Mouse (Mus musculus) midbrain, embryonic 14.5 days (tissue): Measurements from ENCODE around the gene Srd5a3. TPM values are rescaled to one million over a fixed set of nuclear protein-coding genes. Genes with fewer than 3 reads are reported as not detected.

ENCODE experiments used
- ATAC-seq: fragments of 200-750 bp; cut with Nextera tagmentation; 2 replicates; pipeline ENCODE4 v1.8.0; 2017; ENCODE audit warnings: moderate number of reproducible peaks, moderate library complexity; ENCODE audit not compliant: low FRiP score, low TSS enrichment
- DNase-seq: peaks from one replicate; pipeline ENCODE4 v3.0.0-alpha.2; 2015
- H3K27ac ChIP-seq: fragments of 300-500 bp; sonication (generic); replicated peaks from 2 replicates; pipeline ENCODE4 v1.5.1; 2014; ENCODE audit warnings: mild to moderate bottlenecking, low read depth, low read length, moderate library complexity
- H3K27me3 ChIP-seq: fragments of 300-500 bp; sonication (generic); 2 replicates; pipeline ENCODE4 v1.6.1; 2014; ENCODE audit warnings: low read length, control low read depth, mixed read lengths; ENCODE audit not compliant: control insufficient read depth, insufficient read depth
- H3K36me3 ChIP-seq: fragments of 300-500 bp; sonication (generic); 2 replicates; pipeline ENCODE4 v1.6.1; 2014; ENCODE audit warnings: low read length, control low read depth; ENCODE audit not compliant: control insufficient read depth, insufficient read depth
- H3K4me1 ChIP-seq: fragments of 300-500 bp; sonication (generic); 2 replicates; pipeline ENCODE4 v1.6.1; 2014; ENCODE audit warnings: mild to moderate bottlenecking, antibody characterized with exemption, low read length, control low read depth; ENCODE audit not compliant: control insufficient read depth, insufficient read depth
- H3K4me2 ChIP-seq: fragments of 300-500 bp; sonication (generic); 2 replicates; pipeline ENCODE4 v1.6.1; 2014; ENCODE audit warnings: mild to moderate bottlenecking, low read length, moderate library complexity
- H3K4me3 ChIP-seq: fragments of 300-500 bp; sonication (generic); replicated peaks from 2 replicates; pipeline ENCODE4 v1.5.1; 2014; ENCODE audit warnings: low read depth, low read length
- H3K9ac ChIP-seq: fragments of 300-500 bp; sonication (generic); replicated peaks from 2 replicates; pipeline ENCODE4 v1.6.1; 2014; ENCODE audit warnings: mild to moderate bottlenecking, low read length, moderate library complexity
- H3K9me3 ChIP-seq: fragments of 300-500 bp; sonication (generic); 2 replicates; pipeline ENCODE4 v1.6.1; 2016; ENCODE audit warnings: low read length, control low read depth, mixed read lengths; ENCODE audit not compliant: control insufficient read depth
- WGBS: fragments of 180-500 bp; shearing (Covaris S2); extraction: QIAGEN DNeasy Blood & Tissue Kit; methylation state at CpG from one replicate; pipeline ENCODE4 v1.1.7; 2014; 5-methylcytosine and 5-hydroxymethylcytosine counted together
- polyA plus RNA-seq: library from polyadenylated mRNA; unstranded; fragments of >200 nt; fragmentation: Nextera tagmentation; extraction: Ambion mirVana; gene quantifications from 2 replicates; pipeline ENCODE4 v1.2.1, GENCODE M21; 2014

Gene Srd5a3
- polyA plus RNA-seq, 1 experiment from 2014 or later = 14.6 TPM

DNA sequence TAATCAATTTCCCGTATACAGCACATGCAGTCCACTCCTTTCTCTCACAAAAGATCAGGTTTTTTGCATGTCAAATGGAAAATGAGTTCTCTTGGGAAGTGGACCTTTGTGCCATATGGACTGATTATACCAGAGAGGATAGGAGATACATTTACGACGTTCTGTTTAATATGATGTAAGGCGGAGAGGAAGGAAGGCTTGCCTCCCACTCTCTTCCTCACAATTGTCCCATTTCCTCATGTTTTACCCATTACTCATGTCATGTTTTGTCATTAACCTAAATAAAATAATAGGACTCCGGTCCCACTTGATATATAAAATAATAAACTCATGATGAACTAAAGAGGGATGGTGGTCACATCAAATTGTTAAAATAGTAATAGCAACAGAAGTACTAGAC is 19.4 kb upstream of the Srd5a3 start:
- Histone ChIP-seq H3K4me1 (no peaks in the 10 kb centered on the region), H3K4me3 (no peak overlapping the region), H3K27me3 (no peaks in the 10 kb centered on the region), H3K9ac (no peak overlapping the region), H3K36me3 (no peaks in the 10 kb centered on the region), H3K4me2 (no peak overlapping the region), H3K27ac (no peak overlapping the region), H3K9me3 (peaks cover 15% of the 10 kb centered on the region)
- ATAC-seq (no peak), DNase-seq (no peak)
- 82% methylated on average over 5 of the region's 5 CpGs for WGBS

- H3K27me3 ChIP-seq = no peaks in the 10 kb centered on the region
- no peak overlapping the region for H3K4me2 ChIP-seq
- DNase-seq (no peak), ATAC-seq (no peak)
- H3K27ac ChIP-seq = no peak overlapping the region
- 91% methylated on average over 5 of the region's 5 CpGs for WGBS
- H3K4me3 ChIP-seq = no peak overlapping the region
- H3K4me1 ChIP-seq = no peaks in the 10 kb centered on the region
- H3K36me3 ChIP-seq = no peaks in the 10 kb centered on the region
- H3K9me3 ChIP-seq = peaks cover 12% of the 10 kb centered on the region
- no peak overlapping the region for H3K9ac ChIP-seq
These were observed 12.3 kb upstream of the Srd5a3 start for GRCm38 (mm10) chr5:76127584-76128316.

GRCm38 (mm10) chr5:76130292-76130691 is 9.8 kb upstream of the Srd5a3 start:
- no peaks in the 10 kb centered on the region for H3K36me3 ChIP-seq
- DNase-seq = peak; percentile 24
- H3K9ac ChIP-seq = no peak overlapping the region
- no peaks in the 10 kb centered on the region for H3K4me1 ChIP-seq
- H3K9me3 ChIP-seq = no peaks in the 10 kb centered on the region
- ATAC-seq = no peak
- no peak overlapping the region for H3K4me3 ChIP-seq
- no peaks in the 10 kb centered on the region for H3K27me3 ChIP-seq
- 54% methylated on average over 2 of the region's 2 CpGs for WGBS
- no peak overlapping the region for H3K4me2 ChIP-seq
- no peak overlapping the region for H3K27ac ChIP-seq

DNA sequence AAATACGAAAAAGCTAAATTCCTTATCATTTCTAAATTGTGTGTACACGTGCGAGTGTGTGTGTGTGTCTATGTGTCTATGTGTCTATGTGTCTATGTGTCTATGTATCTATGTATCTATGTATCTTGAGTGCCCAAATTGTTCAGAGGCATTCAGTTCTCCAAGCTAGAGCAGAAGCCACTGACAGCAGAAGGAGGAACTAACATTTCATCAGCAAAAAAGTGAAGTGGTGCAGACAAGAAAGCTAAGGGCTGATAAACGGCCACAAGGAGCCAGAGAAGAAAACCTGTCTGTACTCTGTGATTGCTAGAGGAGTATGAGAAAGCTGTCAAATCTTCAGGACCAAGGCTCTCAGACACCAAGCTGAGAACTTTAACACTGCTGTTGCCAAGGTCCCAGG is 8.1 kb upstream of the Srd5a3 start:
- H3K9ac ChIP-seq = no peak overlapping the region
- H3K36me3 ChIP-seq = no peaks in the 10 kb centered on the region
- H3K4me2 ChIP-seq = no peak overlapping the region
- H3K9me3 ChIP-seq = no peaks in the 10 kb centered on the region
- H3K27ac ChIP-seq = no peak overlapping the region
- ATAC-seq = no peak
- DNase-seq = no peak
- no peak overlapping the region for H3K4me3 ChIP-seq
- H3K4me1 ChIP-seq = no peaks in the 10 kb centered on the region
- no peaks in the 10 kb centered on the region for H3K27me3 ChIP-seq
- 89% methylated on average over 4 of the region's 4 CpGs for WGBS

GRCm38 (mm10) chr5:76135644-76136043 is 4.4 kb upstream of the Srd5a3 start:
- Histone ChIP-seq H3K9me3 (no peaks in the 10 kb centered on the region), H3K9ac (no peak overlapping the region), H3K4me2 (no peak overlapping the region), H3K27me3 (no peaks in the 10 kb centered on the region), H3K36me3 (no peaks in the 10 kb centered on the region), H3K4me1 (0 out of 2 replicates have a peak, but pooled peaks cover 2% of the 10 kb centered on the region), H3K4me3 (no peak overlapping the region), H3K27ac (no peak overlapping the region)
- 60% methylated on average over 1 of the region's 1 CpGs for WGBS
- DNase-seq = no peak
- no peak for ATAC-seq

DNA sequence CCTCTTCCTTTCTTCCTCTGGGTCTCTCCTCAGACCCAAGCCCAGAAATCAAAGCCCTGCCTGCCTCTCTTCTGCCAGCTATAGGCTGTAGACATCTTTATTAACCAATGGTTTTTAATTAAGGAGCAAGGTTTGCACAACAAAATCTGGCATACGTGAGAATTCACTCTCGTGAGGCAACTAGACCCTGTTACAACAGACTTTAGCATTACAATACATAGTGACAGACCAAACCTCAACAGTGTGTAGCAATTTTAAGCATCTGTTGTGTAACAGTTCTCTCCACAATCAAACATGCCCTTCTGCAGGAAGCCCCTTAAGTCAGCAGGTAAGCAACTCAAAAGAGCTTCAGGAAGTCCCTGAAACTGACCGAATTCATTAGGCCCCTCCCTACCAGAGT is 3.8 kb upstream of the Srd5a3 start:
- Histone ChIP-seq H3K27ac (no peak overlapping the region), H3K36me3 (no peaks in the 10 kb centered on the region), H3K9ac (no peak overlapping the region), H3K4me3 (no peak overlapping the region), H3K4me1 (0 out of 2 replicates have a peak, but pooled peaks cover 2% of the 10 kb centered on the region), H3K27me3 (no peaks in the 10 kb centered on the region), H3K9me3 (no peaks in the 10 kb centered on the region), H3K4me2 (no peak overlapping the region)
- no peak for DNase-seq
- WGBS = 86% methylated on average over 3 of the region's 3 CpGs
- no peak for ATAC-seq

GRCm38 (mm10) chr5:76137586-76137985 is 2.5 kb upstream of the Srd5a3 start:
- Histone ChIP-seq H3K27ac (no peak overlapping the region), H3K4me1 (0 out of 2 replicates have a peak, but pooled peaks cover 2% of the 10 kb centered on the region), H3K4me3 (no peak overlapping the region), H3K27me3 (no peaks in the 10 kb centered on the region), H3K4me2 (no peak overlapping the region), H3K9me3 (no peaks in the 10 kb centered on the region), H3K36me3 (no peaks in the 10 kb centered on the region), H3K9ac (no peak overlapping the region)
- WGBS = 93% methylated on average over 1 of the region's 1 CpGs
- DNase-seq (no peak), ATAC-seq (no peak)

DNA sequence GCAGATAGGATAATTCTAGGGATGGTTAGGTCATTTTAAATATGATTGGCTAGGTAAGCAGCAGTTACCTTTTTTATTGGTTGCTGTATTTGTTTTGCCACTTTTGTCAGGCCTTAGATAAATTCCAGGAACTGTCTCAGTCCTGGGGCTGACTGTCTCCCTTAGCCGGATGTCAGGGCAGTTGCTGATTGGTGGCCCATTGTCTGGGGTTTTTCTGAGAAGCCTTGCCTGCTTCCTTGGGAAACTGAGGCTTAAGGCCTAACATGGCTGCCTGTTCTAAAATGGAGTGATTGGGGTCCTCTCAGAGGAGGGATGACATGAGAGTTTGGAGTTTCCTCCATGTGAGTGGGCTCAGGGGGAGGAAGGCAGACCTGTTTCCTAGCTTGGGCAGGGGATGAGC is 2.0 kb upstream of the Srd5a3 start:
- 49% methylated on average over 1 of the region's 1 CpGs for WGBS
- H3K9ac ChIP-seq = no peak overlapping the region
- 0 out of 2 replicates have a peak, but pooled peaks cover 2% of the 10 kb centered on the region for H3K4me1 ChIP-seq
- no peak overlapping the region for H3K27ac ChIP-seq
- H3K36me3 ChIP-seq = no peaks in the 10 kb centered on the region
- ATAC-seq = no peak
- DNase-seq = no peak
- no peak overlapping the region for H3K4me3 ChIP-seq
- H3K9me3 ChIP-seq = no peaks in the 10 kb centered on the region
- no peaks in the 10 kb centered on the region for H3K27me3 ChIP-seq
- no peak overlapping the region for H3K4me2 ChIP-seq

DNA sequence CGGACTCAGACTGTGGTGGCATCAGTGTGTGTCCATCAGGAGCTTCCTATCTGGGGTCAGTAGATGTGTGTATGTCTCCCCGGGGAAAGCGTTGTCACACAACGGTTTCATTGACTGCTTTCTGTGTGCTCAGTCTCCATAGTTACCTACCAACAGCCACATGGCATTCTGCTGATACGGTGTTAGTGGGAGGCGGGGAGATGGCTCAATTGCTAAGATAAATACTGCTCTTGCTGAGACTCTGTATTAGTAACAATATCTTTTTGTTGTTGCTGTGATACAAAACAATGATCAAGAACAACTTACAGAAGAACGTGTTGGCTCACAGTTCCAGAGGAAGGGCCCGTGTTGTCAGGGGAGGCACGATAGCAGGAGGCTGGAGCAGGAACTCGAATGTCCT is 1.6 kb upstream of the Srd5a3 start:
- 13% methylated on average over 10 of the region's 10 CpGs for WGBS

More for the DNA sequence above, 1.6 kb upstream of the Srd5a3 start:
- H3K9ac ChIP-seq = no peak overlapping the region
- H3K4me3 ChIP-seq = no peak overlapping the region
- H3K36me3 ChIP-seq = no peaks in the 10 kb centered on the region
- DNase-seq (peak; percentile 33), ATAC-seq (no peak)
- H3K9me3 ChIP-seq = no peaks in the 10 kb centered on the region
- 0 out of 2 replicates have a peak, but pooled peaks cover 2% of the 10 kb centered on the region for H3K4me1 ChIP-seq
- H3K27me3 ChIP-seq = no peaks in the 10 kb centered on the region
- no peak overlapping the region for H3K27ac ChIP-seq
- H3K4me2 ChIP-seq = no peak overlapping the region
